Mouse (Mus musculus): ENCODE data around the gene Abhd5.

Gene Abhd5

GRCm38 (mm10) chr9:122416617-122417016 lies 65.2 kb downstream of the Abhd5 start:
- DNase-seq = no peak

- no peak for DNase-seq
Observed at GRCm38 (mm10) chr9:122420195-122420756, 68.9 kb downstream of the Abhd5 start.

GRCm38 (mm10) chr9:122420772-122421764 lies 69.7 kb downstream of the Abhd5 start:
- peak; percentile 37 for DNase-seq

GRCm38 (mm10) chr9:122421911-122422310 lies 70.5 kb downstream of the Abhd5 start:
- DNase-seq = no peak

- DNase-seq = no peak
Observed at GRCm38 (mm10) chr9:122422706-122423105, 71.3 kb downstream of the Abhd5 start.

- no peak for DNase-seq
Observed at GRCm38 (mm10) chr9:122423146-122423545, 71.7 kb downstream of the Abhd5 start.

GRCm38 (mm10) chr9:122424941-122425608 lies 73.7 kb downstream of the Abhd5 start:
- DNase-seq = peak; percentile 9

GRCm38 (mm10) chr9:122429058-122429649 lies 77.7 kb downstream of the Abhd5 start:
- DNase-seq = no peak

GRCm38 (mm10) chr9:122429685-122430084 lies 78.3 kb downstream of the Abhd5 start:
- DNase-seq = no peak
